Mouse (Mus musculus) embryonic fibroblast, embryonic 13.5 days (primary cell): Measurements from ENCODE around the gene Selenoo.

Experiments used
- CTCF ChIP-seq: IDR thresholded peaks from 2 replicates; pipeline ENCODE4 v1.5.1; 2011; ENCODE audit warnings: mild to moderate bottlenecking, control low read depth, low read length, moderate library complexity, borderline replicate concordance; ENCODE audit not compliant: insufficient read depth
- POLR2A ChIP-seq: IDR thresholded peaks from 2 replicates; pipeline ENCODE4 v1.6.1; 2011; ENCODE audit warnings: low read depth, mild to moderate bottlenecking, control low read depth, low read length, moderate library complexity

DNA sequence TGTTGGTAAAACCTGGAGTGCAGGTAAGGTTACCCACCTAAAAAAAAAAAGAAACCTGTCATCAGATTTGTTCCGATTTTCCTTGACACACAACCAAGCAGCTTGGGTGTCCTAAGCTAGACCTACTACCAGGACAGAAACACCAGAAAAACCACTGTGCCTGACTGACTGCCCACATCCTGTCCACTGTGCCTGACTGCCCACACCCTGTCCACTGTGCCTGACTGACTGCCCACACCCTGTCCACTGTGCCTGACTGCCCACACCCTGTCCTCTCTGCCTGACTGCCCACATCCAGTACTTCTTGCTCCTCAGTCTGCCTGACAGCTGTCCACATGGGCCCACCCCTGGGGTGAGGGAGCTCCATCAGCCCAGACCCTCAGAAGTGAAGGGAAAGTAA lies 18.1 kb downstream of the Selenoo start:
- TF ChIP-seq POLR2A (no peak), CTCF (no peak)
